Comparison of ENCODE assay signal across 8 mouse cellular contexts in the genomic region with DNA sequence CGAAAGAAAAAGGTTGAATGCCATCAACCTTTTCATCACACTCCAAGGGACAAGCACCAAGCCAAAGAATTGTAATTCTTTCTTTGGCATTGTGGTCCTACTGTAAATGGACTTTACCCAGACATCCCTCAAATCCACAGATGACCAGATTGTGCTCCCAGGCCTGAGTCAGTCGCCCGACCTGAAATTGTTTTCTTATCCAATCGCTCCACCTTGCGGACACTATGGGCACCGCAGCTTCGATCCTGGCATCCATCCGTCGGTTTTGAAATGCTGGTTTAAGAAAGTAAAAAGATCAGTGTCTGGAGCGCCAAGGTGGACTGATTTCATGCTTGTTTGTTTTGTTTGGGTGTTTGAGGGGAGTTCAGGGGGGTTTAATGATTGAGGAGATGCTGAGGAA. TPM values are rescaled to one million over a fixed set of nuclear protein-coding genes. Genes with fewer than 3 reads are reported as not detected.
DNase-seq lines count a peak whose midpoint lies in the region; ATAC-seq lines count a peak whose summit lies in the region.

No protein-coding gene starts in this region.

- DNase-seq in CD8-positive naive resting alpha-beta T cell, adult 2 months (ENCODE audit: low read depth in 2 of 2, low spot score in 2 of 2): peak; percentile 60 to 73
- peak; percentile 58 for DNase-seq in c-Kit-positive CD71-negative TER-119-negative erythroid progenitor cells, embryonic 14.5 days (ENCODE audit: low read depth)
- DNase-seq in forebrain, embryonic 11.5 days (ENCODE audit: low spot score): peak; percentile 89
- DNase-seq in kidney, postnatal 25 days: peak; percentile 78 to 90
- DNase-seq in liver, embryonic 13.5 days: peak; percentile 42
- peak; percentile 85 for DNase-seq in neural tube, embryonic 11.5 days (ENCODE audit: low spot score)

- no peaks in the 10 kb centered on the region for H3K36me3 ChIP-seq in forebrain, embryonic 11.5 days (ENCODE audit: control insufficient read depth, insufficient read depth, low read length)
- H3K36me3 ChIP-seq in heart, embryonic 16.5 days (ENCODE audit: control insufficient read depth, insufficient read depth): no peaks in the 10 kb centered on the region
- no peaks in the 10 kb centered on the region for H3K36me3 ChIP-seq in liver, embryonic 13.5 days
- no peaks in the 10 kb centered on the region for H3K36me3 ChIP-seq in neural tube, embryonic 11.5 days (ENCODE audit: control insufficient read depth, insufficient read depth, low read length)
- no peaks in the 10 kb centered on the region for H3K36me3 ChIP-seq in stomach, embryonic 16.5 days (ENCODE audit: control insufficient read depth, insufficient read depth, low read length)

- WGBS in forebrain, embryonic 11.5 days: 8% methylated on average over 10 of the region's 10 CpGs
- 7% methylated on average over 10 of the region's 10 CpGs for WGBS in heart, embryonic 16.5 days
- WGBS in liver, embryonic 13.5 days (ENCODE audit: insufficient replicate concordance): 7% methylated on average over 10 of the region's 10 CpGs
- WGBS in neural tube, embryonic 11.5 days: 10% methylated on average over 10 of the region's 10 CpGs
- WGBS in stomach, embryonic 16.5 days: 9% methylated on average over 10 of the region's 10 CpGs

- H3K9me3 ChIP-seq in forebrain, embryonic 11.5 days (ENCODE audit: control insufficient read depth, low read length): no peaks in the 10 kb centered on the region
- no peaks in the 10 kb centered on the region for H3K9me3 ChIP-seq in heart, embryonic 16.5 days (replicated peaks; ENCODE audit: control insufficient read depth, low read length)
- no peaks in the 10 kb centered on the region for H3K9me3 ChIP-seq in liver, embryonic 13.5 days (replicated peaks)
- H3K9me3 ChIP-seq in neural tube, embryonic 11.5 days (ENCODE audit: control insufficient read depth, low read length): no peaks in the 10 kb centered on the region
- no peaks in the 10 kb centered on the region for H3K9me3 ChIP-seq in stomach, embryonic 16.5 days (replicated peaks; ENCODE audit: control insufficient read depth, low read length)

- no peak overlapping the region for H3K9ac ChIP-seq in forebrain, embryonic 11.5 days (ENCODE audit: low read length)
- no peak overlapping the region for H3K9ac ChIP-seq in heart, embryonic 16.5 days (ENCODE audit: low read length)
- H3K9ac ChIP-seq in liver, embryonic 13.5 days: no peak overlapping the region
- no peak overlapping the region for H3K9ac ChIP-seq in neural tube, embryonic 11.5 days (ENCODE audit: low read length)
- H3K9ac ChIP-seq in stomach, embryonic 16.5 days (ENCODE audit: low read length): no peak overlapping the region

- peaks cover 74% of the 10 kb centered on the region for H3K27me3 ChIP-seq in forebrain, embryonic 11.5 days (ENCODE audit: control insufficient read depth, insufficient read depth, low read length)
- peaks cover 65% of the 10 kb centered on the region for H3K27me3 ChIP-seq in heart, embryonic 16.5 days (ENCODE audit: control insufficient read depth, insufficient read depth, low read length)
- peaks cover 59% of the 10 kb centered on the region for H3K27me3 ChIP-seq in liver, embryonic 13.5 days
- H3K27me3 ChIP-seq in neural tube, embryonic 11.5 days (ENCODE audit: control insufficient read depth, insufficient read depth, low read length): peaks cover 59% of the 10 kb centered on the region
- H3K27me3 ChIP-seq in stomach, embryonic 16.5 days (ENCODE audit: control insufficient read depth, insufficient read depth, low read length): peaks cover 51% of the 10 kb centered on the region

- H3K4me3 ChIP-seq in forebrain, embryonic 11.5 days (ENCODE audit: low read depth, low read length): no peak overlapping the region
- peak overlapping the region; percentile 45 for H3K4me3 ChIP-seq in heart, embryonic 16.5 days (ENCODE audit: low read length)
- H3K4me3 ChIP-seq in liver, embryonic 13.5 days (replicated peaks): 0 out of 2 replicates have a peak overlapping the region, but pooled peaks have one; percentile 32
- no peak overlapping the region for H3K4me3 ChIP-seq in neural tube, embryonic 11.5 days (ENCODE audit: low read depth, low read length)
- peak overlapping the region; percentile 24 for H3K4me3 ChIP-seq in stomach, embryonic 16.5 days (replicated peaks; ENCODE audit: low read length)

- no peak for ATAC-seq in forebrain, embryonic 11.5 days (replicated peaks; ENCODE audit: low FRiP score)
- ATAC-seq in heart, embryonic 16.5 days (replicated peaks; ENCODE audit: extremely low read depth, insufficient read depth, low FRiP score): 0 out of 2 replicates have a peak, but pooled peaks have one; percentile 54
- no peak for ATAC-seq in liver, embryonic 13.5 days (ENCODE audit: low read depth)
- peak; percentile 20; the same call in 1 of the 2 replicates for ATAC-seq in neural tube, embryonic 11.5 days (ENCODE audit: insufficient read depth, low FRiP score, low TSS enrichment)
- ATAC-seq in stomach, embryonic 16.5 days (ENCODE audit: insufficient read depth, low FRiP score): no peak

- H3K4me2 ChIP-seq in forebrain, embryonic 11.5 days (ENCODE audit: low read depth, low read length, severe bottlenecking): no peak overlapping the region
- H3K4me2 ChIP-seq in heart, embryonic 16.5 days (ENCODE audit: low read depth, low read length): peak overlapping the region; percentile 71
- H3K4me2 ChIP-seq in liver, embryonic 13.5 days: peak overlapping the region; percentile 52
- H3K4me2 ChIP-seq in neural tube, embryonic 11.5 days (ENCODE audit: low read depth): no peak overlapping the region
- peak overlapping the region; percentile 49 for H3K4me2 ChIP-seq in stomach, embryonic 16.5 days (ENCODE audit: low read depth, low read length)

- H3K4me1 ChIP-seq in forebrain, embryonic 11.5 days (replicated peaks; ENCODE audit: control insufficient read depth, insufficient read depth, low read length): no peaks in the 10 kb centered on the region
- peaks cover 7% of the 10 kb centered on the region for H3K4me1 ChIP-seq in heart, embryonic 16.5 days (ENCODE audit: control insufficient read depth, insufficient read depth, low read length)
- peaks cover 9% of the 10 kb centered on the region for H3K4me1 ChIP-seq in liver, embryonic 13.5 days (replicated peaks)
- peaks cover 6% of the 10 kb centered on the region for H3K4me1 ChIP-seq in neural tube, embryonic 11.5 days (ENCODE audit: control insufficient read depth, insufficient read depth, low read length)
- 0 out of 2 replicates have a peak, but pooled peaks cover 8% of the 10 kb centered on the region for H3K4me1 ChIP-seq in stomach, embryonic 16.5 days (ENCODE audit: control insufficient read depth, insufficient read depth, low read length)

- H3K27ac ChIP-seq in forebrain, embryonic 11.5 days (ENCODE audit: low read depth, low read length): no peak overlapping the region
- H3K27ac ChIP-seq in heart, embryonic 16.5 days (ENCODE audit: low read length): no peak overlapping the region
- no peak overlapping the region for H3K27ac ChIP-seq in liver, embryonic 13.5 days
- H3K27ac ChIP-seq in neural tube, embryonic 11.5 days (ENCODE audit: low read depth, low read length): no peak overlapping the region
- H3K27ac ChIP-seq in stomach, embryonic 16.5 days (ENCODE audit: low read length): no peak overlapping the region

RNA-seq across cellular contexts. Expression of a gene that starts 16.4 kb away (rescaled TPM):
- polyA plus RNA-seq in forebrain, embryonic 11.5 days (2014; fragmentation: Nextera tagmentation; extraction: Ambion mirVana): 7.1 and 7.6 TPM in 2 replicates
- not detected in 2 replicates for polyA plus RNA-seq in heart, embryonic 16.5 days (2015; fragmentation: Nextera tagmentation; extraction: Ambion mirVana)
- not detected in 2 replicates for polyA plus RNA-seq in liver, embryonic 13.5 days (2015; fragmentation: Nextera tagmentation; extraction: Ambion mirVana)
- 5.5 and 6.6 TPM in 2 replicates for polyA plus RNA-seq in neural tube, embryonic 11.5 days (2014; fragmentation: Nextera tagmentation; extraction: Ambion mirVana)
- 1.0 and 1.5 TPM in 2 replicates for polyA plus RNA-seq in stomach, embryonic 16.5 days (2015; fragmentation: Nextera tagmentation; extraction: Ambion mirVana)

Comparison
In these comparisons a context has a peak if more than half of its experiments do, and no peak if none do; other contexts are left out.
1. ATAC-seq: peak in heart, embryonic 16.5 days (single experiment) and neural tube, embryonic 11.5 days (single experiment); none in forebrain, embryonic 11.5 days (single experiment), liver, embryonic 13.5 days (single experiment) and stomach, embryonic 16.5 days (single experiment).
2. H3K4me2 ChIP-seq: peak in heart, embryonic 16.5 days (single experiment), liver, embryonic 13.5 days (single experiment) and stomach, embryonic 16.5 days (single experiment); none in forebrain, embryonic 11.5 days (single experiment) and neural tube, embryonic 11.5 days (single experiment).
3. H3K4me3 ChIP-seq: peak in heart, embryonic 16.5 days (single experiment), liver, embryonic 13.5 days (single experiment) and stomach, embryonic 16.5 days (single experiment); none in forebrain, embryonic 11.5 days (single experiment) and neural tube, embryonic 11.5 days (single experiment).
4. Peak in every context shown above with its lines, with median percentiles within 50 percentile points of each other: DNase-seq.